Mouse (Mus musculus) intestine, embryonic 16.5 days (tissue): ENCODE data around the gene Gse1. TPM values are rescaled to one million over a fixed set of nuclear protein-coding genes. Genes with fewer than 3 reads are reported as not detected.
A peak's percentile ranks its signal among the peaks of the same experiment; 100 is the strongest.

Source experiments
- ATAC-seq: fragments of 200-750 bp; cut with Nextera tagmentation; 2 replicates; pipeline ENCODE4 v1.8.0; 2017; ENCODE audit warnings: moderate TSS enrichment, moderate library complexity
- H3K27ac ChIP-seq: fragments of 300-500 bp; sonication (generic); 2 replicates; pipeline ENCODE4 v1.5.1; 2014; ENCODE audit warnings: mild to moderate bottlenecking, low read length
- H3K27me3 ChIP-seq: fragments of 300-500 bp; sonication (generic); replicated peaks from 2 replicates; pipeline ENCODE4 v1.6.1; 2014; ENCODE audit warnings: low read length, control low read depth, mixed read lengths; ENCODE audit not compliant: control insufficient read depth, insufficient read depth
- H3K36me3 ChIP-seq: fragments of 300-500 bp; sonication (generic); 2 replicates; pipeline ENCODE4 v1.6.1; 2014; ENCODE audit warnings: low read length, control low read depth; ENCODE audit not compliant: control insufficient read depth, insufficient read depth
- H3K4me1 ChIP-seq: fragments of 300-500 bp; sonication (generic); 2 replicates; pipeline ENCODE4 v1.6.1; 2014; ENCODE audit warnings: low read length, control low read depth, mixed read lengths; ENCODE audit not compliant: control insufficient read depth, insufficient read depth
- H3K4me2 ChIP-seq: fragments of 300-500 bp; sonication (generic); 2 replicates; pipeline ENCODE4 v1.6.1; 2014; ENCODE audit warnings: low read depth, low read length, control low read depth
- H3K4me3 ChIP-seq: fragments of 300-500 bp; sonication (generic); 2 replicates; pipeline ENCODE4 v1.5.1; 2014; ENCODE audit warnings: mild to moderate bottlenecking, low read length
- H3K9ac ChIP-seq: fragments of 300-500 bp; sonication (generic); 2 replicates; pipeline ENCODE4 v1.6.1; 2014; ENCODE audit warnings: low read depth, low read length
- H3K9me3 ChIP-seq: fragments of 300-500 bp; sonication (generic); 2 replicates; pipeline ENCODE4 v1.6.1; 2016; ENCODE audit warnings: low read length, control low read depth; ENCODE audit not compliant: control insufficient read depth
- WGBS: fragments of 180-500 bp; shearing (Covaris S2); extraction: QIAGEN DNeasy Blood & Tissue Kit; methylation state at CpG from one replicate; pipeline ENCODE4 v1.1.7; 2014; 5-methylcytosine and 5-hydroxymethylcytosine counted together
- polyA plus RNA-seq: library from polyadenylated mRNA; unstranded; fragments of >200 nt; fragmentation: Nextera tagmentation; extraction: Ambion mirVana; gene quantifications from 2 replicates; pipeline ENCODE4 v1.2.1, GENCODE M21; 2015

Gene Gse1
- polyA plus RNA-seq, 1 experiment from 2014 or later = 7.3 TPM

DNA sequence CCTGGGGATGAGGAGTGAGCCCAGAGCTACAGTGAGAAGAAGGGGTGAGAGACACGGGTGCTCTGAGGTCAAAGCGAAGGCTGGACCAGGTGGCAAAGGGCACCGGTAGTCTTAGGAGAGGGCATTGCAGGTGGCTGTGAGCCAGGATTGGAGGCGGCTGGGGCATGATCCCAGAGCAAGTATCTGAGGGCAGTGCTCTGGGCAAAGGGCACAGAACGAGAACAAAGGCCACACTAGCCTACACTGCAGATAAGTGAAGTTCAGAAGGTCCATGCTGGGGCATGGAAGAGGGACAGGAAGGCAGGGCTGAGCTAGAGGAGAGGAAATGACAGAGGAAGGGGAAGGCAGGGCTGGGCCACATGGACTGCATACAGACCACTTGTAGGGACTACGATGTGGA, 213.4 kb downstream of the Gse1 start:
- Histone ChIP-seq H3K4me3 (no peak overlapping the region), H3K9me3 (no peaks in the 10 kb centered on the region), H3K9ac (peak overlapping the region; percentile 14; the same call in 1 of the 2 replicates), H3K27ac (peak overlapping the region; percentile 68; the same call in 1 of the 2 replicates), H3K4me1 (peaks cover 63% of the 10 kb centered on the region), H3K4me2 (no peak overlapping the region), H3K36me3 (no peaks in the 10 kb centered on the region), H3K27me3 (no peaks in the 10 kb centered on the region)
- ATAC-seq = peak; percentile 56
- 58% methylated on average over 6 of the region's 6 CpGs for WGBS

- H3K27ac ChIP-seq = peak overlapping the region; percentile 68
- ATAC-seq = peak; percentile 17
- H3K4me1 ChIP-seq = peaks cover 57% of the 10 kb centered on the region
Measured at GRCm38 (mm10) chr8:120442306-120443003, 214.2 kb downstream of the Gse1 start.

GRCm38 (mm10) chr8:120445249-120445648, 217.0 kb downstream of the Gse1 start:
- H3K27me3 ChIP-seq = no peaks in the 10 kb centered on the region
- H3K9ac ChIP-seq = peak overlapping the region; percentile 48; the same call in 1 of the 2 replicates
- H3K36me3 ChIP-seq = no peaks in the 10 kb centered on the region
- 42% methylated on average over 10 of the region's 10 CpGs for WGBS
- H3K4me1 ChIP-seq = peaks cover 54% of the 10 kb centered on the region
- ATAC-seq = peak; percentile 63
- no peaks in the 10 kb centered on the region for H3K9me3 ChIP-seq
- H3K4me3 ChIP-seq = no peak overlapping the region
- H3K4me2 ChIP-seq = 0 out of 2 replicates have a peak overlapping the region, but pooled peaks have one; percentile 16
- H3K27ac ChIP-seq = peak overlapping the region; percentile 41

More at GRCm38 (mm10) chr8:120442306-120443003, 214.2 kb downstream of the Gse1 start:
- H3K27me3 ChIP-seq = no peaks in the 10 kb centered on the region
- 43% methylated on average over 4 of the region's 4 CpGs for WGBS
- H3K9ac ChIP-seq = 0 out of 2 replicates have a peak overlapping the region, but pooled peaks have one; percentile 19
- no peak overlapping the region for H3K4me3 ChIP-seq
- H3K36me3 ChIP-seq = no peaks in the 10 kb centered on the region
- H3K9me3 ChIP-seq = no peaks in the 10 kb centered on the region
- H3K4me2 ChIP-seq = no peak overlapping the region

DNA sequence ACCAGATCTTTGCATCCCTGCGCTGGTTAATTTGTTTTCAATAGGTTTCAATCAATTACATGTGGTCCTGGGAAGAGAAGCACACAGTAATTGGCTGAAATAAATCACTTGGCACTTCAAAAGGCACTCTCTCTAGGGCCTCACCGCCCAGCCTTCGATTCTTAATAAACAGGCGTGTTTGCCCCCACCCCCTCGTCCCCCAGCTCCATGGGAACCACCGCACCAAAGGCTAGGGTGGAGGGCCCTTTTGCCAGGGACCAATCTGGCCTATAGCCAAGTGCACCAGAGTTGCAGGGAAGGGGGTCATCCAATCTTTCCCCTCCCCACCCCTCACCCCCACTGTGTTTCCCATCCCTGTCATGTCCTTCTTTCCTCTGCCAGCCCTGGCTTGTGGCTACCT, 219.9 kb downstream of the Gse1 start:
- Histone ChIP-seq H3K9me3 (no peaks in the 10 kb centered on the region), H3K4me1 (peaks cover 35% of the 10 kb centered on the region)

GRCm38 (mm10) chr8:120449139-120449538, 220.9 kb downstream of the Gse1 start:
- no peak for ATAC-seq
- Histone ChIP-seq H3K27ac (no peak overlapping the region), H3K27me3 (no peaks in the 10 kb centered on the region), H3K4me3 (no peak overlapping the region), H3K9ac (peak overlapping the region; percentile 50; the same call in 1 of the 2 replicates), H3K9me3 (no peaks in the 10 kb centered on the region), H3K36me3 (no peaks in the 10 kb centered on the region), H3K4me1 (peaks cover 42% of the 10 kb centered on the region), H3K4me2 (no peak overlapping the region)
- WGBS = 78% methylated on average over 4 of the region's 4 CpGs

More for the DNA sequence above, 219.9 kb downstream of the Gse1 start:
- WGBS = 62% methylated on average over 6 of the region's 6 CpGs
- no peak overlapping the region for H3K27ac ChIP-seq
- no peak overlapping the region for H3K9ac ChIP-seq
- no peaks in the 10 kb centered on the region for H3K36me3 ChIP-seq
- no peak overlapping the region for H3K4me2 ChIP-seq
- no peak overlapping the region for H3K4me3 ChIP-seq
- ATAC-seq = no peak
- no peaks in the 10 kb centered on the region for H3K27me3 ChIP-seq

- Histone ChIP-seq H3K36me3 (no peaks in the 10 kb centered on the region), H3K9me3 (no peaks in the 10 kb centered on the region), H3K4me3 (no peak overlapping the region), H3K27me3 (no peaks in the 10 kb centered on the region), H3K9ac (peak overlapping the region; percentile 50), H3K4me1 (peaks cover 42% of the 10 kb centered on the region), H3K4me2 (no peak overlapping the region), H3K27ac (peak overlapping the region; percentile 26; the same call in 1 of the 2 replicates)
- ATAC-seq = no peak
- WGBS = 28% methylated on average over 17 of the region's 17 CpGs
Measured at GRCm38 (mm10) chr8:120449608-120450031, 221.4 kb downstream of the Gse1 start.

DNA sequence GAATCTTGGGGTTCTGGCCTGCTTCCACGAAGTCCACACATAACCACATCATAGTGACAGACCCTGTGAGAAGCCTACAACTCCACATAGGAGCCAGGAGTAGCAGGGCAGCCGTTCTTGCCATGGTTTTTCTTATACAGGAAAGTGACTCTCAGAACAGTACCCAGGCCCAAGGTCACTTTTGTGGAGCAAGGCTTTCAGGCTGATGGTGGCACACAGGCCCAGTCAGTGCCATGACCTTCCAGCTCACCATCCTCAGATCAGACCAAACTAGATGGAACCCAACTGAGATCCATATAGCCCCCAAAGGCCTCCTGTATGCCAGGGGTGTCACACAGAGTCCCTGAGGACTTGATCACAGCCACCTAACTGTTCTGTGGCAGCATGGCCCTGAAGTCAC, 223.9 kb downstream of the Gse1 start:
- 91% methylated on average over 2 of the region's 2 CpGs for WGBS
- H3K4me1 ChIP-seq = peaks cover 54% of the 10 kb centered on the region
- ATAC-seq = no peak

DNA sequence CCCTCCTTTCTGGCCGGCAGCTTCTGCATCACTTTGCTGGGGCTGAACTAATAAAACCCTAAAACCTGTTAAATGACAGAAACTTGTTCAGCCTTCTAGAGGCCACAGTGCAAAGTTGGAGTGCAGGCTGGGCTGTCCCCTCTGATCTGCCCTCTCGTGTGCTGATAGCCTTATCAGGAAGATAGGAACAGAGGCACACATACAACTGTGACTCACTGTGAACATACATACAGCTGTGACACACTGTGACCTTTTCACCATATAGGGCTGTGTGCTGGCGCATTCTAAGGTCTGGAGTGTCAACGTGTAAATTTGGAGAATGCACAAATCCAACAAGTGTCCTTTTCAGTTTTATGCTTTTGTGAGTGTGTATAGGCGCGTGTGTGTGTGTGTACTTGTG, 226.1 kb downstream of the Gse1 start:
- no peaks in the 10 kb centered on the region for H3K9me3 ChIP-seq
- H3K9ac ChIP-seq = no peak overlapping the region
- ATAC-seq = peak; percentile 87
- H3K27ac ChIP-seq = peak overlapping the region; percentile 49
- H3K4me3 ChIP-seq = no peak overlapping the region
- peaks cover 54% of the 10 kb centered on the region for H3K4me1 ChIP-seq
- 46% methylated on average over 6 of the region's 6 CpGs for WGBS
- no peak overlapping the region for H3K4me2 ChIP-seq
- H3K36me3 ChIP-seq = no peaks in the 10 kb centered on the region
- no peaks in the 10 kb centered on the region for H3K27me3 ChIP-seq

More for the DNA sequence above, 223.9 kb downstream of the Gse1 start:
- H3K27me3 ChIP-seq = no peaks in the 10 kb centered on the region
- H3K36me3 ChIP-seq = no peaks in the 10 kb centered on the region
- H3K4me2 ChIP-seq = no peak overlapping the region
- H3K27ac ChIP-seq = no peak overlapping the region
- no peaks in the 10 kb centered on the region for H3K9me3 ChIP-seq
- no peak overlapping the region for H3K9ac ChIP-seq
- H3K4me3 ChIP-seq = no peak overlapping the region

- 49% methylated on average over 6 of the region's 6 CpGs for whole genome bisulfite sequencing
- H3K9me3 ChIP-seq = no peaks in the 10 kb centered on the region
- H3K4me3 ChIP-seq = no peak overlapping the region
- ATAC-seq = no peak
- peak overlapping the region; percentile 43; the same call in 1 of the 2 replicates for H3K9ac ChIP-seq
- H3K4me1 ChIP-seq = peaks cover 58% of the 10 kb centered on the region
- peak overlapping the region; percentile 28; the same call in 1 of the 2 replicates for H3K27ac ChIP-seq
- H3K4me2 ChIP-seq = no peak overlapping the region
- no peaks in the 10 kb centered on the region for H3K27me3 ChIP-seq
- no peaks in the 10 kb centered on the region for H3K36me3 ChIP-seq
Measured at GRCm38 (mm10) chr8:120460375-120460774, 232.1 kb downstream of the Gse1 start.
